Mouse (Mus musculus) cerebellum, adult (tissue): ENCODE measurements around the gene Gm20547.

ENCODE experiments used
- ATAC-seq: cut with Nextera tagmentation; 2 replicates; pipeline ENCODE4 v1.9.2; 2017; ENCODE audit warnings: mild to moderate bottlenecking, moderate library complexity, mixed read lengths; ENCODE audit not compliant: insufficient number of reproducible peaks, low FRiP score, low TSS enrichment

Gene Gm20547

DNA sequence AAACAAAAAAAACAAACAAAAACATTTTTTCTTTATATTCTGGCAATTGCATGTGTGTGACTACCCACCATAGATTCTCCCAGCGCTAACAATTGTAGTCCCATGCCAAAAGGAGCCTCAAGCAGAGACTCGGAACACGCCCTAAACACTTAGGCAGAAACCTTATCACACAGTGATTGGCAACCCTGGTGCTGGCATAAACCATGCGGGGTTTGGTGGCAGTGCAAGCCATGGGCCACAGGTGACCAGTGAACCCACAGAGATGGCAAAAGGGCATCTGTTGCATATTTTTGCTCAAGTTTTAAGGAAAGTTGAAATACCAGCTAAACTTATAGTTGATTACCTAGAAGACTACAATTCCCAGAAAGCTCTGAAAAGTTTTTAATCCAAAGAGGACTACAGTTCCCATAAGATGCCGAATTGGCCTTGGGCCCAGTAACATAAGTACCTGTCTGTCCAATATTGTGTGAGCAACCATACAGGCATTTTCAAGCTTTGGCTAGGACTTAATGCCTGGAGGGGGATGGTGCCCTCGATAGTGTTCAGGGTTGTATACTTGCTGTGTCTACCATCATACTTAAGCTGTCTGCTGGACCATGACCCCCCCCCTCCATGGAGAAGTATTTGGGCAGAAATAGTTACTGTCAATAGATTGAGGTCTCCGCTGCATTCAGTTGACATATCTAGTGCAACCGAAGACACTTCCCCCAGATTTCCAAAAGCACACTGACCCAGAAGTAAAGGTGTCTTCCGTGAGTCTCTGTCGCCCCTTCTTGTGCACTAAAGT is 15.7 kb upstream of the Gm20547 start:
- ATAC-seq: no peak

DNA sequence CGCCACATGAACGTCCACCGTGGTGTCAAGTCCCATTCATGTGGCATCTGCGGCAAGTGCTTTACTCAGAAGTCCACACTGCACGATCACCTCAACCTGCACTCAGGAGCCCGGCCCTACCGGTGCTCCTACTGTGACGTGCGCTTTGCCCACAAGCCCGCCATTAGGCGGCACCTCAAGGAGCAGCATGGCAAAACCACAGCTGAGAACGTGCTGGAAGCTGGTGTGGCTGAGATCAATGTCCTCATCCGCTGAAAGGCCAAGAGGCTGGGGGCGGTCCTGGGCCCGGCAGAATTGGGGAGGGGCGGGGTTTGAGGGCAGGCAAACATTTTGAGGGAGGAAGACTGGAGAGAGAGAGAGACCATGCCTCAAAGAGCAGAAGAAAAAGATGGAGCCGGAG is 14.5 kb upstream of the Gm20547 start:
- no peak for ATAC-seq

DNA sequence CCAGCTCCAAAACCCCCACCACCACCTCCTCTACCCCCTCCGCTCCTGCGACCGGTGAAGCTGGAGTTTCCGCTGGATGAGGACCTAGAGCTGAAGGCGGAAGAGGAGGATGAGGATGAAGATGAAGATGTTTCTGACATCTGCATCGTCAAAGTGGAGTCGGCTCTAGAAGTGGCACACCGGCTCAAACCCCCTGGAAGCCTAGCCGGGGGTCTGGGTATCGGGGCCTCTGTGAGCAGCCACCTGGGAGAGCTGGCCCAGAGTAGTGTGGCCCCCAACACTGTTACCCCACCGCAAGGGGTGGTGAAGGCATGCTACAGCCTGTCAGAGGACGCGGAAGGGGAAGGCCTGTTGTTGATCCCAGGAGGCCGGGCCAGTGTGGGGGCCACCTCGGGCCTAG is 13.9 kb upstream of the Gm20547 start:
- ATAC-seq: no peak

DNA sequence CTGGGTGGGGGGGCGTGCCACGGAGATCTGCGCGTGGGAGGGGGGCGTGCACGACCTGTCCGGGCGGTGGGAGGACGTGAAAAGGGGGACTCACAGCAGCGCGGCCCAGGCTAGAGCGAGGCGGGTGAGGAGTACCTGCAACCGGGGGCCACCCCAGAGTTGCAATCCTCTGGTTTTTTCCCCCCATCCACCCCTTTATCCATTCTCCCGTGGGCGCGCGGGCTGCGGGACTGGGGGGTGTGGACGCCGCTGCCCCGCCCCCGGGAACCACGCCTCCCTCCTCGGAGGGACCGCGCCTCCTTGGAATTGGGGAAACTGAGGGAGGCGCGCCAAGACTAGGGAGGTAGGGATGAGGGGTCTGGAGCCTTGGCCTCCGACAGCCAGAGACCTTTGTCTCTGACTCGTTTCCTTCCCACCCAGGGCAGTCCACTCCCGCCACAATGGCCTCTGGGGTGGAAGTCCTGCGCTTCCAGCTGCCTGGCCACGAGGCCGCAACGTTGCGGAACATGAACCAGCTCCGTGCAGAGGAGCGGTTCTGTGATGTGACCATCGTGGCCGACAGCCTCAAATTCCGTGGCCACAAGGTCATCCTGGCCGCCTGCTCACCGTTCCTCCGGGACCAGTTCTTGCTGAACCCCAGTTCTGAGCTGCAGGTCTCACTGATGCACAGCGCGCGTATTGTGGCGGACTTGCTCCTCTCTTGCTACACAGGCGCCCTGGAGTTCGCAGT is 13.1 kb upstream of the Gm20547 start:
- ATAC-seq: no peak

DNA sequence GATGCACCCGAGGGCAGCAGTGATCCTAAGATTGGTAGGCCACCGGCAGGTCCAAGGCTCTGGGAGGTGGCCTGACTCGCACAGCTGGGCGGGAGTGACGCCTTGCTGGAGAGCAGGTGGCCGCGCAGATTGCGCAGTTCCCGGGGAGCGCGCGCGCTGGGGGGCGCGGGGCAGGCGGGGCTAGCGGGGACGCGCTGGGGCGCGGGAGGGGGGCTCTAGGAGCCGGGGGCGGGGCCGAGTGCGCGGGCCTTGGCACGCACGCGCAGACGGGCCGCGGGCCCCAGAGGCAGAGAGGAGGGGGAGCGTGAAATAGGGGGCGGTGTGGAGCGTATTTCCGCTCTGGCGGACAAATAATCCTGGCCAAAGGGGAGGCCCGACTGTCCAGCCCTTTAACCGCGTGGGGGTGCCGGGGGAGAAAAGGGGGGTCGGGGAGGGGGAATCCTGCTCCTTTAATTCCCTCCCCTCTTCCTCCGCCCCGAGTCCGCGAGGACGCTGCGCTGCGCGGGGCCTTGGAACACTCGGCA is 12.3 kb upstream of the Gm20547 start:
- peak; percentile 72 for ATAC-seq

DNA sequence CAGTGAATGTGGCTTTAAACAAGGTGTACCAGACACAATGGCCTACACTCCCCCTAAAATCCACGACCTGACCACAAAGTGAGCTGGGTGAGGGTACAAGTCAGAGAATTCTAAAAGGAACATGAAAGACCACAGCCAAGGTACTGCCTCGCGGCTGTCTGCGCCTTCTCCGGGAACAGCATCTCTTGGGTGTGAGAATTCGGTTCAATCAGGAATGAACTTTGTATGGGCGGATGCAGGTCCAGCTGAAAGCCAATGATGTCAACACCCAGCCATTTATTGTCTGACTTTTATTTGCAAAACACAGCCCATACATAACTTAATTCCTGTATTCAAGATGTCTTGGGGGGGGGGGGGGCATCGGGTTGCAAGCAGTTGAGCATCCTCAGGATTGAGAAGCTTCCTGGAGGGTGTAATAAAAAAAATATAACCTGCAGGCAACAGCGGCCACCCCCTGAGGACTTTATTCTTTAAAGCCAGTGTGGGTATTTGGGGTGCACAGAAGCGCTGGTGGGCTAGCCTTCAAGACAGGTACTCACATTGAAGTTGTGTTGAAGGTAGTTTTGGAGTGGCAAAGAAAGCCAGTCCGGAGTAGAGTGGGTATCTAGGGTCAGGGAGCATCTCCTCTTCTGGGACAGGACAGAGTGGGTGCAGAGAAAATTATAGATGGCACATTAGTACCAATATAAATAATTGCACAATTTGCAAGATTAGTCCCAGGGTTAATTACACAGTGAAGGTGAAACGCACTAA is 11.4 kb upstream of the Gm20547 start:
- ATAC-seq: 0 out of 2 replicates have a peak, but pooled peaks have one; percentile 2

DNA sequence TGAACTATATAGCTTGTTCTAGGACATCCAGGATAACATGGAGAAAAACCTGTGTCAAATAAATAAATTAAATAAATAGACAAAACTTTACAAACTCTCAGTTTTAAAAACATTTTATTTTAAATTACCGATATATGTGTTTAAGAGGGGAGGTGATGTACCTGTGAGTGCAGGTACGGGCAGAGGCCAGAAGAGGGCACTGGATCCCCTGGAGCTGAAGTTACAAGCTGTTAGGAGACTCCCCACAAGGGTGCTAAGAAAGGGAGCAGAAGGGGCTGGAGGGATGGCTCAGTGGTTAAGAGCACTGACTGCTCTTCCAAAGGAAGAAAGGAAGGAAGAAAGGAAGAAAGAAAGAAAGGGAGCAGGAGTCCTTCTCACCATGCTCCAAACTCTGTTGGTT is 9.5 kb upstream of the Gm20547 start:
- ATAC-seq: no peak

DNA sequence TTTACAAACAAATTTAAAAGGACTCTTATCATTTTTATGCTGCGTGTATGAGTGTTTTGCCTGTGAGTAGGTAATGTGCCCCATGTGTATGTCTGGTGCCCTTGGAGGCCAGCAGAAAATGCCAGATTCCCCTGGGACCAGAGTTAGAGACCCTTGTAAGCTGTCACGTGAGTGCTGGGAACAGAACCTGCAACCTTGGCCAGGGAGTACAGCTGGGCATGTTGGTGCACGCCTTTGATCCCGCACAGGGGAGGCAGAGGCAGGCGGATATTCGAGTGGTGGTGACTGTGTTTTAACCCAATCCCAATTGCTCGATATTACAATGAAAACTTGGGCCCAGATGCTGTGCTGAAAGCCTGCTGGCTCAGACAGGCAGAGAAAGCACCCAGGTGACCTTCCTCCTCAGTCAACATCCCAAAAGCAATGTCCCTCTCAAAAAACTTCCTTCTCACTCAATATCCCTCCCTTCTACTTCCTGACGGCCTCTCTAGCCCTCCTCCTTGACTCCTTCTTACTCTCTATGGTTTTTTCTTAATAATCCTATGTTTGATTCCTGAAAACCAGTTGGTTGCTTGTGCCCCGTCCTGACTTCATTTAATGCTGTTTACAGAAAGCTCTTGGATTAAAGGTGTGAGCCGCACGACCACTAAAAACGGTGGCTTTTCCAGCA is 8.4 kb upstream of the Gm20547 start:
- ATAC-seq: no peak

DNA sequence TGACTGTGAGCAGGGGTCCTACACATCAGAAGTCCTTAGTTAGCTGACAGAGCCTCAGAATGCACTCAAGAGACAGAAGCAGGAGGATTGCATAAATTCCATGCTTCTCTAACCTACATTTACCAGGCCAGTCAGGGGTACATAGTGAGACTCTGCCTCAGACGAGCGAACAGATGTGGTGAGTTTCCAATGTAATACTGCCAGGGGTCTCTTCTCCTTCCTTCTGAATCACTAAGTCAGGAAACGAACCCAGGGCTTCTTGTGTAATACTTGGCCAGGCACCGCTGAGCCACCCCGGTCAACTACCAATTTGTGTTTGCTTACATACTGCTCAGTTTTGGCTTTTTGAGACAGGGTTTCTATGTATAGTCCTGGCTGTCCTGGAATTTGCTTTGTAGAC is 6.1 kb upstream of the Gm20547 start:
- ATAC-seq: no peak

DNA sequence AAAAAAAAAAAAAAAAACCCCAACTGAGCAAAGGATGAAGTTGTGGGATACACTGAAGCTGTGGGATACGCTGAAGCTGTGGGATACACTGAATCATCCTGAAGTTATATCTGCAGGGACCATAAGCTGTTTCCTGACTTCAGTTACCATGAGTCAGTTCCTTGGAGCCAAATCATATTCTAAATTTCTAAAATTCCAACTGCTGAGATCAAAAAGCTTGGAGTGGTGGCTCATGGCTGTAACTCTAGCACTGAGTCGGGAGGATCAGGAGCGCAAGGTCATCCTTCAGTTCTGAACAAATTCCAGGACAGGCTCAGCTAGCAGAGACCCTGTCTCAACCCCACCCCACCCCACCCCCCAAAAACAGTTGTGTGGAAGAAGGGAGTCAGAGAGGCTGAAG is 3.8 kb upstream of the Gm20547 start:
- ATAC-seq: no peak

DNA sequence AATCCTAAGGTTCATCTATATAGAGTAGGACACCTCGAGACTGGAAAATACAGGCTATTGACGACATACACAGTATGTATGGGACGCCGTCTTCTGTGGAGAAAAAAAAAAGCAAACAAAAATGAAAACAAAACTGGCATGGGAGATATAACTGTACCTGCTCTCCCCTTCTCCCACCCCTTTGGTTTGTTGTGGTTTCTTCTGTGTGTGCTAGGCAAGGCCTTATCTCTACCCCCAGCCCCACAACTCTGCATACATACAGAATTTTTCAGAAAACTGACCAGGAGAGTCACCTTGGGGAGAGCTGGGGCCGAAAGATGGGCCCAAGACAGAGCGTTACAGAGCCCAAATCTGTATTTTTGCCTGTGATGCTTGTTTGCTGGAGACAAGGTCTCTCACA is 2.9 kb upstream of the Gm20547 start:
- no peak for ATAC-seq

DNA sequence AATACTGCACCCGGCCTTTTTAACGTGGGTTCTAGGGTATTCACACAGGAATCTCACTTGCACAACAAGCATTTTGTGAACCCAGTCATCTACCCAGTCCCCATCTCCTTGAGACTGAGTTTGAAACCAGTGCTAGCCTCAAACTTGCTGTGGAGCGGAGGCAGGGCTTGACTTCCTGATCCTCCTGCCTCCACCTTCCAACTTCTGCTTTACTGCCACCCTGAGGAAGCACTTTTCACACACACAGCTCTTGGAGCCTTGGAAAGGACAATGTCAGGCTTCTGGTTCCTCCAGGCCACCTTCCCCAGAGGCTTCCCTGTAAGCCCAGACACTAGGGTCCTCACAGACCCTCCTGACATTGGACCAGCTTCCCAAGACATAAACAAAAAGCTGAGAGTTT is 1.5 kb upstream of the Gm20547 start:
- no peak for ATAC-seq

DNA sequence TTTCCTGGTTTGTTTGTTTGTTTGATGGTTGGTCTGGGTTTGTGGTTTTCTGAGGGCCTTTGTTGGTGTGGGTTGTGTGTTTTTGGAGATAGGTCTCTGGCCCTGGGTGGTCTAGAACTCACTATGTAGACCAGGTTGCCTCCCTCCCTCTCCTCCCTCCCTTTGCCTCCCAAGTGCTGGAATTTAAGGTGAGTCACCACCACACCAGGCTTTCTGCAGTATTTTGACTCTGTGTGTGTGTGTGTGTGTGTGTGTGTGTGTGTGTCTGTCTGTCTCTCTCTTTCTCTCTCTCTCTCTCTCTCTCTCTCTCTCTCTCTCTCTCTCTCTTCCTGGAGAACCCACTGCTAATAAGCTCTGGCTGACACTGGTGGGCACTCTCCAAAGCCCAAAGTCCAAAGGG is 676 bp downstream of the Gm20547 start:
- ATAC-seq: no peak

DNA sequence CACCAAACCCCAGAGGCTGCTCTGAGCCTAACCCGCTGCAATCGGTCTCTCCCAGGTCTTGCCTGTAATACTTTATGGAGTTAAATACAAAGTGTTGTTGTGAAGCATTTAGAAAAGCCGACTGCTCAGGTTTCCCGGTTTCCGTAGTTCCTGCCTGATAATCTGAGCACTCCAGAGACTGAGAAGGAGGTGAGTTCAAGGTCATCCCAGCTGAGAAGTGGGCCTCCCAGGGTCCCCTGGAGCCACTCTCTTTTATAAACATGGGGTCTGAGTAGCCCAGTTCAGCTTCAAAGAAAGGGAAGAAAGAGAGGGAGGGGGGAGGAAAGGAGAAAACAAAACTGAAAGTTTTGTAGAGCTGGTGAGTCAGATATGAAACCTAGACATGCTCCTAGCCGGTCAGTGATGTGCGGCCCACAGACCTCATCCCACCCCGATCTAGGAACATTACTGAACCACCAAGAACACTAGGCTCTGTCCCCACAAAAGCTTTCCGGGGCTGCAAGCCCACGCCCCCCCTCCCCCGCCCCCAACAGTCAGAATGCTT is 2.4 kb downstream of the Gm20547 start, which contains the start of gene Zbtb12:
Gene Zbtb12, plus strand, starts transcription at position 148 of the 544 bp plus-strand sequence.
- ATAC-seq: no peak

DNA sequence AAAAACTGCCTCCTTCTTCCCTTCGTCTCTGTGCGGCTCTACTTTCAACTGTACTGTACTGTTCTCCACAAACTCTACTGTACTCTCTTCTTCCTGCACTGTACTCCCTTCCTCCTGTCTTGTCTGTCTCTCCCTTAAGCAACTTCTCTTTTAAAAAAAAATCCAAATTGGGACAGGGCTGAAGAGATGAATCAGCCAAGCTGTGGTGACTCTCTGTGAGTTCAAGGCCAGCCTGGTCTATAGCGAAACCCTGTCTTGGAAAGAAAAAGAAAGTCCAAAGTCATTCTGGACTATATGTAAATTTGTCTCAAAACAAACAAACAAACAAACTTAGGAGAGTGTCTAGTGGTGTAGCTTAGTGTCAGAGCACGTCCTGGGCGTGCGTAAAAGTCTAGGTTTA is 7.5 kb downstream of the Gm20547 start:
- no peak for ATAC-seq

DNA sequence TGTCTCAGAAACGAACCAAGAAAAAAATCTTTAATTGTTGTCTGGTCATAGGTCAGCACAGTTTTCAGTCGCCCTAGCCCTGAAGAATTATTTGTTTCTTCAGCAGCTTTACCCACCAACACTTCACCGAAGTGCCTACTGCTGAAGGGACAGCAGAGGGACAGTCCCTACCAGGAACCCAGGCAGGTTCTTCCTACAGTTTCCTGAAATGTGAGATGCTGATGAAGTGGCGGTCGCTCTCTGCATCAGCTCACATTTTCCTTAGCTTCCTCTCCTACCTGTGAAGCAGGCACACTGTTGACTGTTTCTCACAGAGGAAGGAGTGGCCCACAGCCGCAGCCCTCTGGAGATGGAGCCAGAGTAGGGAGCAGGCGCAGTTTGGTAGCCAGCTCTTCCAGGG is 15.9 kb downstream of the Gm20547 start:
- ATAC-seq: no peak

DNA sequence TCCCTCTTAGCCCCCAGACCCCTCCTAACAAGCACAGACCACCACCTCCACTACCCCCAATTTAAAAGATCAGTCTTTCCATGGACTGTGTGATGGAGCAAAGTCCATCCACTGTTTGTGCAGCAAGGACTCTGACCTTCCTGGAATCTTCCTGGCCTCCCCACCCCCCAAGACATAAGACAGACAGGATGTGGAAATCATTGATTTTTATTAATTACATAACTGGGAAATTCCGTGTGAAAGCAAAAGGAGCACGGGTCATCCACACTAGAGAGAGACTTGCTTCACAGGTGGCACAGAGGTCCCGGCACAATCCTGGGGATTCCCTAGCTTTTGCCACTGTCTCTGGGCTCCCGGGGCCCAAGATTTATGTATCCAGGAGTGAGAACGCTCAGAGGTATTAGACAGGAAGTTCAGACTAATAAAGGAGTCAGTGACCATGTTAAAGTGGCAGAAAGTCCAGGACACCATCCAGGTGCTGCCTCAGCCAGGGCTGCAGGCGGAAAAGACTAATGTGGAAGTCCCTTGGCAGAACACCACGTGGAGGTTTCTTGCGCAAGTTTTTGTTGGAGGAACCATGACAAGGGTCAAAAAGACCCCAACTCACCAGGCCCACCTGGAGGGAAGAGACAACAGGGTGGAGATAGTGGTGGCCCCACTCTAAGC is 19.3 kb downstream of the Gm20547 start, which contains the start of gene Cfb:
Gene Cfb, minus strand, starts transcription at position 103 of the 666 bp plus-strand sequence.
- no peak for ATAC-seq

DNA sequence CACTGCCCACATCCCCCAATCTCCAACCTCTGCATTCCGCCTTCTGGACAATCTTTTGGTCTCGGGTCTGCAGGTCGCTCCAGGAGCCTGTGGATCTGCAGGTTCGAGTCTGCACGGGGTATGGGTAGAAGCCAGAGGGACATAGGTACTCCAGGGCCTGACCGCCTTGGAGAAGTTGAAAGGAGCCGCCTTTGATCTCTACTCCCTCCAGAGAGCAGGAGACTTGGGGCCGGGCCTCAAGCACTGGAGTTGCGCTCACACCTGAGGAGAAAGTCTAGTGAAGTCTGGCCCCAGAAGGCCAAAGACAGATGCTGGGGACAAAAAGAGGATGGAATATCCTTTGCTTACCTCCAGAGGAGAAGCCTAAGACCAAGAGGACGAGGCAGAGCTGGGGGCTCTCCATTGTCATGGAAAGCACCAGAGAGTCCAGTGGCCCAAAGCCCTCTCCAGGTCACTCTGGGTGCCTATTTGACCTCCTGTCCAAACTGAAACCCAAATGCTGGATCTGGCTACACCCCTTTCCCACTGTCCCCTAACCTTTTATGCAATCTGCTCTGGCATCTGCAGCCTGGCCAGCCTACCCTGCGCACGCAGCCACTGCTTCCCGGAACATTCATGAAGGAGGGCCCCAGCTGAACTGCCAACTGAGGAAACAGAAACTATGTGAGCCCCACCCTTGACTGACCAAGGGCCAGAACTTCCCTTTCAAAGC is 20.0 kb downstream of the Gm20547 start:
- ATAC-seq: no peak

DNA sequence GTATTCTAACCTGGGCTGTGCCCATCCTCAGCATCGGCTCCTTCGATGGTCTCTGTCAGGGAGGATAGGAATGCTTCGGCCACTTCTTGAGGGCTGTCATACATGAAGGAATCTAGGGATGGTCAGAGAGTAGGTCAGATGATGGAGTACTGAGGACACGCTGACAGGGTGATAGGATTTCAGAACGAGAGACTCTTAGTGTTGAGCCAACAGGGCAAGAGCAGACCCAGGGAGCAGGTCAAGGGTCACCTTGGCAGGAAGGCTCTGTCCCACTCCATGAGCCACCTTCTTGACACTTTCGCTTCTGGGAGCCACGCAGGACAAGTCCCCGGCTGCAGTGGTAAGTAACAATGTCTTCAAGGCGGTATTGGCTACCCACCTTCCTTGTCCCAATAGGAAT is 21.3 kb downstream of the Gm20547 start:
- no peak for ATAC-seq
